Mouse (Mus musculus) olfactory bulb, adult 2 months (tissue): ENCODE results near the gene Tm4sf4.

Experiments
- CTCF ChIP-seq: fragments of 200-500 bp; IDR thresholded peaks from 2 replicates; pipeline ENCODE4 v1.5.1; 2012; ENCODE audit warnings: low read depth, mild to moderate bottlenecking, low read length, moderate library complexity; ENCODE audit not compliant: insufficient read depth
- POLR2A ChIP-seq: fragments of 200-500 bp; IDR thresholded peaks from 2 replicates; pipeline ENCODE4 v1.6.1; 2012; ENCODE audit warnings: mild to moderate bottlenecking, low read depth, low read length, moderate library complexity; ENCODE audit not compliant: insufficient read depth

DNA sequence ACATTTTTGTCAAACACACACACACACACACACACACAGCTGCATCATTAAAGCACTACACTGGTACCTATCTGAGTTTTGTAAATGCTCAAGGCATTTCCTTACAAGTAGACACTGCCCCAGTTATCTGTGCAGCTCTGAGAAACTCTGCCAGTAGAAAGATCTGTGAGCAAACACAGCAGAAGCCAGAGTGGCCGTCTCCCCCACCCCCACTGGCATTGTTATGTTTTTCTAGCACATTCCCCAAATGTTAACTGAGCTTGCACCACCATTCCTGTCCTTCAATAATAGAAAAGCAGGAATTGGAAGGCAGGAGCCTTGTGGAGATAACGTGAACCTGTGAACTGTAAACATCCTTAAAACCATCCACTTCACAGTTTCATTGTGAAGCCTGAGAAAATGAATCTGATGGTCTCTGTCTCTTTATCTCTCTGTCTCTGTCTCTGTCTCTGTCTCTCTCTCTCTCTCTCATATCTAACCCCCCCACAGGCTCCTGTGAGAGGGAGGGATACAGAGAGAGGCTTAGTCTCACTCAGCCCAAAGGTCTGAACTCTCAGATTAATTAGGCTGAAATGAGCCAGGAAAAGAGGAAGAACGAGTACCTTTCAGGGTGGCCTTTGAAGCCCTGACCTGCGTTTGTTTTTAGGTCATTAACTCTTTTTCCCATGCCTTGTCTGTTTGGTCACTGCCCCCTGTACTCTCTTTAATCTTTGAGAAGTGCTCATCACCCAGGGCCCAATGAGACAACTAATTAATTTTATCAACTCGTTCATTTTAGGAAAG, 3.8 kb downstream of the Tm4sf4 start:
- no peak for TF ChIP-seq POLR2A
- TF ChIP-seq CTCF = no peak
